Mouse (Mus musculus): ENCODE measurements at regions not wholly inside any gene's neighbourhood (a gene's known extent, or its start where the extent isn't known, plus 50 kb on each side); places are given as distances from the start of the nearest gene placed in this dataset.

- no peak for DNase-seq (ENCODE audit: low read depth, low spot score)
Measured at GRCm38 (mm10) chr16:27138384-27138783, 146.9 kb upstream of the Gmnc start.

- DNase-seq (ENCODE audit: low read depth, low spot score) = peak; percentile 51
Measured at GRCm38 (mm10) chr16:27138987-27139386, 147.5 kb upstream of the Gmnc start.

GRCm38 (mm10) chr16:27140037-27140436 is 148.6 kb upstream of the Gmnc start:
- DNase-seq (ENCODE audit: low read depth, low spot score) = no peak

GRCm38 (mm10) chr16:27155805-27156204 is 151.5 kb upstream of the Ostn start:
- DNase-seq (ENCODE audit: low read depth, low spot score) = no peak

GRCm38 (mm10) chr16:27195650-27196049 is 111.6 kb upstream of the Ostn start:
- no peak for DNase-seq (ENCODE audit: low read depth, low spot score)
